Mouse (Mus musculus) megakaryocyte, embryonic 14.5 days (primary cell): ENCODE results near the gene Kcns1.

ENCODE experiments used
- FLI1 ChIP-seq: IDR thresholded peaks from 2 replicates; pipeline ENCODE4 v1.6.1; 2012; ENCODE audit warnings: low read length, inconsistent platforms, mixed read lengths
- GATA1 ChIP-seq: IDR thresholded peaks from 3 replicates; pipeline ENCODE4 v1.6.1; 2012; ENCODE audit warnings: mixed read lengths, low read length, inconsistent platforms, borderline replicate concordance

GRCm38 (mm10) chr2:164156158-164156557, 14.8 kb downstream of the Kcns1 start:
- TF ChIP-seq GATA1: no peak
- no peak for TF ChIP-seq FLI1
